Mouse (Mus musculus): ENCODE results near the gene Sult1e1. TPM values are rescaled to one million over a fixed set of nuclear protein-coding genes. Genes with fewer than 3 reads are reported as not detected.

Sult1e1 gene
- polyA plus RNA-seq, 1 experiment from 2014 or later: not detected

- H3K9me3 ChIP-seq (ENCODE audit: control insufficient read depth, low read length): no peaks in the 10 kb centered on the region
- H3K27me3 ChIP-seq (ENCODE audit: control insufficient read depth, insufficient read depth, low read length): no peaks in the 10 kb centered on the region
- H3K27ac ChIP-seq (ENCODE audit: low read depth, low read length): no peak overlapping the region
- no peak overlapping the region for H3K4me3 ChIP-seq (ENCODE audit: low read depth, low read length)
- H3K4me2 ChIP-seq (replicated peaks; ENCODE audit: low read depth, low read length): no peak overlapping the region
- no peak for DNase-seq (ENCODE audit: low spot score)
- WGBS: 55% methylated on average over 5 of the region's 5 CpGs
- ATAC-seq (ENCODE audit: low FRiP score): no peak
- no peaks in the 10 kb centered on the region for H3K4me1 ChIP-seq (replicated peaks; ENCODE audit: control insufficient read depth, insufficient read depth, low read length)
- no peaks in the 10 kb centered on the region for H3K36me3 ChIP-seq (ENCODE audit: control insufficient read depth, insufficient read depth, low read length)
- H3K9ac ChIP-seq (ENCODE audit: low read depth, low read length): no peak overlapping the region
Measured at GRCm38 (mm10) chr5:87573490-87573889, 17.9 kb downstream of the Sult1e1 start.

GRCm38 (mm10) chr5:87572781-87573180 is 18.6 kb downstream of the Sult1e1 start:
- H3K9me3 ChIP-seq (ENCODE audit: control insufficient read depth, low read length): no peaks in the 10 kb centered on the region
- no peak overlapping the region for H3K4me3 ChIP-seq (ENCODE audit: low read depth, low read length)
- no peak for DNase-seq (ENCODE audit: low spot score)
- no peak for ATAC-seq (ENCODE audit: low FRiP score)
- 86% methylated on average over 6 of the region's 6 CpGs for WGBS
- H3K27ac ChIP-seq (ENCODE audit: low read depth, low read length): no peak overlapping the region
- no peaks in the 10 kb centered on the region for H3K27me3 ChIP-seq (ENCODE audit: control insufficient read depth, insufficient read depth, low read length)
- H3K4me1 ChIP-seq (replicated peaks; ENCODE audit: control insufficient read depth, insufficient read depth, low read length): no peaks in the 10 kb centered on the region
- no peak overlapping the region for H3K9ac ChIP-seq (ENCODE audit: low read depth, low read length)
- no peaks in the 10 kb centered on the region for H3K36me3 ChIP-seq (ENCODE audit: control insufficient read depth, insufficient read depth, low read length)
- no peak overlapping the region for H3K4me2 ChIP-seq (replicated peaks; ENCODE audit: low read depth, low read length)

GRCm38 (mm10) chr5:87568845-87569244 is 22.5 kb downstream of the Sult1e1 start, which contains the start of gene Sult1d1:
Sult1d1 (minus strand) TSS chr5:87569027.
- WGBS: 83% methylated on average over 5 of the region's 5 CpGs
- Histone ChIP-seq H3K36me3 (ENCODE audit: control insufficient read depth, insufficient read depth, low read length) (no peaks in the 10 kb centered on the region), H3K4me2 (replicated peaks; ENCODE audit: low read depth, low read length) (no peak within 1 kb of the TSS), H3K9ac (ENCODE audit: low read depth, low read length) (no peak within 1 kb of the TSS), H3K4me1 (replicated peaks; ENCODE audit: control insufficient read depth, insufficient read depth, low read length) (no peaks in the 10 kb centered on the region), H3K4me3 (ENCODE audit: low read depth, low read length) (no peak within 1 kb of the TSS), H3K27ac (ENCODE audit: low read depth, low read length) (no peak within 1 kb of the TSS), H3K9me3 (ENCODE audit: control insufficient read depth, low read length) (no peaks in the 10 kb centered on the region), H3K27me3 (ENCODE audit: control insufficient read depth, insufficient read depth, low read length) (no peaks in the 10 kb centered on the region)
- DNase-seq (ENCODE audit: low spot score) (no peak), ATAC-seq (ENCODE audit: low FRiP score) (no peak)

GRCm38 (mm10) chr5:87567306-87567705 is 24.1 kb downstream of the Sult1e1 start:
- Histone ChIP-seq H3K4me3 (ENCODE audit: low read depth, low read length) (no peak overlapping the region), H3K27ac (ENCODE audit: low read depth, low read length) (no peak overlapping the region), H3K9me3 (ENCODE audit: control insufficient read depth, low read length) (no peaks in the 10 kb centered on the region), H3K4me2 (replicated peaks; ENCODE audit: low read depth, low read length) (no peak overlapping the region), H3K4me1 (replicated peaks; ENCODE audit: control insufficient read depth, insufficient read depth, low read length) (no peaks in the 10 kb centered on the region), H3K9ac (ENCODE audit: low read depth, low read length) (no peak overlapping the region), H3K36me3 (ENCODE audit: control insufficient read depth, insufficient read depth, low read length) (no peaks in the 10 kb centered on the region), H3K27me3 (ENCODE audit: control insufficient read depth, insufficient read depth, low read length) (no peaks in the 10 kb centered on the region)
- no peak for ATAC-seq (ENCODE audit: low FRiP score)
- WGBS: 88% methylated on average over 1 of the region's 1 CpGs
- DNase-seq (ENCODE audit: low spot score): no peak

GRCm38 (mm10) chr5:87562966-87563365 is 28.4 kb downstream of the Sult1e1 start:
- no peak for ATAC-seq (ENCODE audit: low FRiP score)
- Histone ChIP-seq H3K36me3 (ENCODE audit: control insufficient read depth, insufficient read depth, low read length) (no peaks in the 10 kb centered on the region), H3K4me3 (ENCODE audit: low read depth, low read length) (no peak overlapping the region), H3K4me2 (replicated peaks; ENCODE audit: low read depth, low read length) (no peak overlapping the region), H3K27me3 (ENCODE audit: control insufficient read depth, insufficient read depth, low read length) (no peaks in the 10 kb centered on the region), H3K27ac (ENCODE audit: low read depth, low read length) (no peak overlapping the region), H3K9me3 (ENCODE audit: control insufficient read depth, low read length) (no peaks in the 10 kb centered on the region), H3K9ac (ENCODE audit: low read depth, low read length) (no peak overlapping the region), H3K4me1 (replicated peaks; ENCODE audit: control insufficient read depth, insufficient read depth, low read length) (no peaks in the 10 kb centered on the region)
- DNase-seq (ENCODE audit: low spot score): no peak

- WGBS: 79% methylated on average over 4 of the region's 4 CpGs
- no peaks in the 10 kb centered on the region for H3K4me1 ChIP-seq (replicated peaks; ENCODE audit: control insufficient read depth, insufficient read depth, low read length)
- H3K9me3 ChIP-seq (ENCODE audit: control insufficient read depth, low read length): no peaks in the 10 kb centered on the region
- H3K4me3 ChIP-seq (ENCODE audit: low read depth, low read length): no peak overlapping the region
- DNase-seq (ENCODE audit: low spot score) (no peak), ATAC-seq (ENCODE audit: low FRiP score) (no peak)
- no peaks in the 10 kb centered on the region for H3K27me3 ChIP-seq (ENCODE audit: control insufficient read depth, insufficient read depth, low read length)
- no peak overlapping the region for H3K4me2 ChIP-seq (replicated peaks; ENCODE audit: low read depth, low read length)
- H3K27ac ChIP-seq (ENCODE audit: low read depth, low read length): no peak overlapping the region
- no peaks in the 10 kb centered on the region for H3K36me3 ChIP-seq (ENCODE audit: control insufficient read depth, insufficient read depth, low read length)
- H3K9ac ChIP-seq (ENCODE audit: low read depth, low read length): no peak overlapping the region
Measured at GRCm38 (mm10) chr5:87562526-87562925, 28.9 kb downstream of the Sult1e1 start.

- ATAC-seq (ENCODE audit: low FRiP score) (no peak), DNase-seq (ENCODE audit: low spot score) (no peak)
- Histone ChIP-seq H3K27ac (ENCODE audit: low read depth, low read length) (no peak overlapping the region), H3K36me3 (ENCODE audit: control insufficient read depth, insufficient read depth, low read length) (no peaks in the 10 kb centered on the region), H3K4me2 (replicated peaks; ENCODE audit: low read depth, low read length) (no peak overlapping the region), H3K4me3 (ENCODE audit: low read depth, low read length) (no peak overlapping the region), H3K27me3 (ENCODE audit: control insufficient read depth, insufficient read depth, low read length) (no peaks in the 10 kb centered on the region), H3K9me3 (ENCODE audit: control insufficient read depth, low read length) (no peaks in the 10 kb centered on the region), H3K4me1 (replicated peaks; ENCODE audit: control insufficient read depth, insufficient read depth, low read length) (no peaks in the 10 kb centered on the region), H3K9ac (ENCODE audit: low read depth, low read length) (no peak overlapping the region)
- WGBS: 79% methylated on average over 5 of the region's 5 CpGs
Measured at GRCm38 (mm10) chr5:87560145-87560544, 31.2 kb downstream of the Sult1e1 start.

GRCm38 (mm10) chr5:87550935-87551334 is 40.5 kb downstream of the Sult1e1 start:
- Histone ChIP-seq H3K9me3 (ENCODE audit: control insufficient read depth, low read length) (no peaks in the 10 kb centered on the region), H3K4me3 (ENCODE audit: low read depth, low read length) (no peak overlapping the region), H3K9ac (ENCODE audit: low read depth, low read length) (no peak overlapping the region), H3K27ac (ENCODE audit: low read depth, low read length) (no peak overlapping the region), H3K4me2 (replicated peaks; ENCODE audit: low read depth, low read length) (no peak overlapping the region), H3K4me1 (replicated peaks; ENCODE audit: control insufficient read depth, insufficient read depth, low read length) (no peaks in the 10 kb centered on the region), H3K27me3 (ENCODE audit: control insufficient read depth, insufficient read depth, low read length) (no peaks in the 10 kb centered on the region), H3K36me3 (ENCODE audit: control insufficient read depth, insufficient read depth, low read length) (no peaks in the 10 kb centered on the region)
- ATAC-seq (ENCODE audit: low FRiP score): no peak
- WGBS: 32% methylated on average over 1 of the region's 1 CpGs
- no peak for DNase-seq (ENCODE audit: low spot score)

- H3K4me3 ChIP-seq (ENCODE audit: low read depth, low read length): no peak within 1 kb of the TSS
- 97% methylated on average over 2 of the region's 2 CpGs for WGBS
- H3K4me2 ChIP-seq (replicated peaks; ENCODE audit: low read depth, low read length): no peak within 1 kb of the TSS
- ATAC-seq (ENCODE audit: low FRiP score) (no peak), DNase-seq (ENCODE audit: low spot score) (no peak)
- H3K27me3 ChIP-seq (ENCODE audit: control insufficient read depth, insufficient read depth, low read length): no peaks in the 10 kb centered on the region
- no peaks in the 10 kb centered on the region for H3K36me3 ChIP-seq (ENCODE audit: control insufficient read depth, insufficient read depth, low read length)
- no peaks in the 10 kb centered on the region for H3K9me3 ChIP-seq (ENCODE audit: control insufficient read depth, low read length)
- H3K4me1 ChIP-seq (replicated peaks; ENCODE audit: control insufficient read depth, insufficient read depth, low read length): no peaks in the 10 kb centered on the region
- H3K9ac ChIP-seq (ENCODE audit: low read depth, low read length): no peak within 1 kb of the TSS
- H3K27ac ChIP-seq (ENCODE audit: low read depth, low read length): no peak within 1 kb of the TSS
Measured at GRCm38 (mm10) chr5:87538111-87538510, 53.3 kb downstream of the Sult1e1 start, which contains the start of gene Sult1b1. Sult1b1 (minus strand) TSS chr5:87538195.
